Mouse (Mus musculus) stomach, embryonic 14.5 days (tissue): Measurements from ENCODE around the gene Lrrc25. TPM values are rescaled to one million over a fixed set of nuclear protein-coding genes. Genes with fewer than 3 reads are reported as not detected.

Experiments used
- ATAC-seq: fragments of 200-750 bp; cut with Nextera tagmentation; 2 replicates; pipeline ENCODE4 v1.8.0; 2017; ENCODE audit warnings: low read depth, moderate TSS enrichment; ENCODE audit not compliant: insufficient number of reproducible peaks, insufficient read depth, low FRiP score
- H3K27ac ChIP-seq: fragments of 300-500 bp; sonication (generic); 2 replicates; pipeline ENCODE4 v1.5.1; 2014; ENCODE audit warnings: mild to moderate bottlenecking, low read length, moderate library complexity, mixed read lengths
- H3K27me3 ChIP-seq: fragments of 300-500 bp; sonication (generic); 2 replicates; pipeline ENCODE4 v1.6.1; 2014; ENCODE audit warnings: low read length, control low read depth, mixed read lengths; ENCODE audit not compliant: control insufficient read depth, insufficient read depth
- H3K36me3 ChIP-seq: fragments of 300-500 bp; sonication (generic); 2 replicates; pipeline ENCODE4 v1.6.1; 2014; ENCODE audit warnings: mild to moderate bottlenecking, control low read depth, low read length, moderate library complexity, mixed read lengths; ENCODE audit not compliant: control insufficient read depth, insufficient read depth
- H3K4me1 ChIP-seq: fragments of 300-500 bp; sonication (generic); 2 replicates; pipeline ENCODE4 v1.6.1; 2014; ENCODE audit warnings: low read length, control low read depth, mixed read lengths; ENCODE audit not compliant: control insufficient read depth, insufficient read depth
- H3K4me2 ChIP-seq: fragments of 300-500 bp; sonication (generic); replicated peaks from 2 replicates; pipeline ENCODE4 v1.6.1; 2014; ENCODE audit warnings: low read depth, low read length, control low read depth
- H3K4me3 ChIP-seq: fragments of 300-500 bp; sonication (generic); 2 replicates; pipeline ENCODE4 v1.5.1; 2014; ENCODE audit warnings: low read depth, low read length, control low read depth
- H3K9ac ChIP-seq: fragments of 300-500 bp; sonication (generic); replicated peaks from 2 replicates; pipeline ENCODE4 v1.6.1; 2014; ENCODE audit warnings: low read depth, mild to moderate bottlenecking, control low read depth, low read length, moderate library complexity, mixed read lengths
- H3K9me3 ChIP-seq: fragments of 300-500 bp; sonication (generic); 2 replicates; pipeline ENCODE4 v1.6.1; 2016; ENCODE audit warnings: low read depth, low read length, control low read depth; ENCODE audit not compliant: control insufficient read depth
- WGBS: fragments of 180-500 bp; shearing (Covaris S2); extraction: QIAGEN DNeasy Blood & Tissue Kit; methylation state at CpG from one replicate; pipeline ENCODE4 v1.1.7; 2014; 5-methylcytosine and 5-hydroxymethylcytosine counted together
- polyA plus RNA-seq: library from polyadenylated mRNA; unstranded; fragments of >200 nt; fragmentation: Nextera tagmentation; extraction: Ambion mirVana; gene quantifications from 2 replicates; pipeline ENCODE4 v1.2.1, GENCODE M21; 2014

Gene Lrrc25
- 1.9 and 2.9 TPM in 2 replicates for polyA plus RNA-seq

- Histone ChIP-seq H3K4me3 (no peak within 1 kb of the TSS), H3K27ac (no peak within 1 kb of the TSS), H3K4me1 (0 out of 2 replicates have a peak, but pooled peaks cover 10% of the 10 kb centered on the region), H3K27me3 (no peaks in the 10 kb centered on the region), H3K9ac (no peak within 1 kb of the TSS), H3K4me2 (no peak within 1 kb of the TSS), H3K9me3 (no peaks in the 10 kb centered on the region), H3K36me3 (no peaks in the 10 kb centered on the region)
- 79% methylated on average over 3 of the region's 3 CpGs for WGBS
- ATAC-seq: no peak
These were observed at the start of gene Lrrc25 for GRCm38 (mm10) chr8:70615894-70616293. Lrrc25 (plus strand) TSS chr8:70616155.

GRCm38 (mm10) chr8:70570360-70570759, 45.6 kb upstream of the Lrrc25 start:
- no peak overlapping the region for H3K9ac ChIP-seq
- 0 out of 2 replicates have a peak, but pooled peaks have one; percentile 26 for ATAC-seq
- no peak overlapping the region for H3K4me3 ChIP-seq

GRCm38 (mm10) chr8:70570990-70571389, 45.0 kb upstream of the Lrrc25 start:
- ATAC-seq: no peak
- no peaks in the 10 kb centered on the region for H3K4me1 ChIP-seq
- no peak overlapping the region for H3K4me2 ChIP-seq
- H3K4me3 ChIP-seq: no peak overlapping the region
- WGBS: 83% methylated on average over 6 of the region's 6 CpGs
- no peak overlapping the region for H3K9ac ChIP-seq
- H3K27ac ChIP-seq: no peak overlapping the region
- H3K27me3 ChIP-seq: no peaks in the 10 kb centered on the region
- H3K36me3 ChIP-seq: no peaks in the 10 kb centered on the region; the same call in 1 of the 2 replicates
- H3K9me3 ChIP-seq: no peaks in the 10 kb centered on the region

More at GRCm38 (mm10) chr8:70570360-70570759, 45.6 kb upstream of the Lrrc25 start:
- Histone ChIP-seq H3K36me3 (no peaks in the 10 kb centered on the region; the same call in 1 of the 2 replicates), H3K27ac (no peak overlapping the region), H3K4me2 (no peak overlapping the region), H3K4me1 (0 out of 2 replicates have a peak, but pooled peaks cover 3% of the 10 kb centered on the region), H3K9me3 (no peaks in the 10 kb centered on the region), H3K27me3 (no peaks in the 10 kb centered on the region)

GRCm38 (mm10) chr8:70574302-70574701, 41.7 kb upstream of the Lrrc25 start:
- Histone ChIP-seq H3K4me1 (no peaks in the 10 kb centered on the region), H3K9me3 (no peaks in the 10 kb centered on the region)

GRCm38 (mm10) chr8:70574915-70575314, 41.0 kb upstream of the Lrrc25 start:
- no peaks in the 10 kb centered on the region for H3K4me1 ChIP-seq
- 84% methylated on average over 4 of the region's 4 CpGs for WGBS
- peaks cover 16% of the 10 kb centered on the region for H3K36me3 ChIP-seq
- H3K9ac ChIP-seq: no peak overlapping the region
- no peak overlapping the region for H3K4me2 ChIP-seq
- no peak overlapping the region for H3K4me3 ChIP-seq
- H3K27ac ChIP-seq: no peak overlapping the region
- no peaks in the 10 kb centered on the region for H3K9me3 ChIP-seq
- no peaks in the 10 kb centered on the region for H3K27me3 ChIP-seq
- ATAC-seq: no peak

More at GRCm38 (mm10) chr8:70574302-70574701, 41.7 kb upstream of the Lrrc25 start:
- no peak overlapping the region for H3K4me3 ChIP-seq
- no peak overlapping the region for H3K27ac ChIP-seq
- no peaks in the 10 kb centered on the region for H3K27me3 ChIP-seq
- peaks cover 15% of the 10 kb centered on the region for H3K36me3 ChIP-seq
- H3K9ac ChIP-seq: no peak overlapping the region
- no peak overlapping the region for H3K4me2 ChIP-seq
- no peak for ATAC-seq

GRCm38 (mm10) chr8:70577207-70577606, 38.7 kb upstream of the Lrrc25 start:
- Histone ChIP-seq H3K9me3 (no peaks in the 10 kb centered on the region), H3K36me3 (peaks cover 32% of the 10 kb centered on the region), H3K27me3 (no peaks in the 10 kb centered on the region), H3K4me2 (no peak overlapping the region), H3K9ac (no peak overlapping the region), H3K4me1 (no peaks in the 10 kb centered on the region), H3K27ac (no peak overlapping the region), H3K4me3 (no peak overlapping the region)
- ATAC-seq: no peak
- 92% methylated on average over 3 of the region's 3 CpGs for WGBS

GRCm38 (mm10) chr8:70583476-70584387, 32.2 kb upstream of the Lrrc25 start:
- Histone ChIP-seq H3K4me2 (no peak overlapping the region), H3K4me3 (no peak overlapping the region), H3K4me1 (no peaks in the 10 kb centered on the region), H3K9me3 (no peaks in the 10 kb centered on the region), H3K36me3 (peaks cover 66% of the 10 kb centered on the region), H3K9ac (no peak overlapping the region), H3K27me3 (no peaks in the 10 kb centered on the region), H3K27ac (no peak overlapping the region)
- no peak for ATAC-seq
- 91% methylated on average over 18 of the region's 18 CpGs for WGBS

- H3K27ac ChIP-seq: no peak overlapping the region
- no peak for ATAC-seq
- no peak overlapping the region for H3K9ac ChIP-seq
- no peak overlapping the region for H3K4me3 ChIP-seq
- H3K27me3 ChIP-seq: no peaks in the 10 kb centered on the region
- no peaks in the 10 kb centered on the region for H3K4me1 ChIP-seq
- WGBS: 87% methylated on average over 9 of the region's 9 CpGs
- H3K4me2 ChIP-seq: no peak overlapping the region
- H3K36me3 ChIP-seq: peaks cover 64% of the 10 kb centered on the region
- H3K9me3 ChIP-seq: no peaks in the 10 kb centered on the region
These were observed 31.2 kb upstream of the Lrrc25 start for GRCm38 (mm10) chr8:70584606-70585257.
